Mouse (Mus musculus) liver, adult (tissue): ENCODE data around the gene Ifnb1.
"Not testable (repeated sequence)": the region's sequence is repeated elsewhere in the genome, so short reads cannot be mapped to it uniquely, and the experiment has no call there.

ENCODE experiments used
- GATA4 ChIP-seq: IDR thresholded peaks from 2 replicates; pipeline ENCODE4 v1.6.1; 2014; ENCODE audit warnings: mild to moderate bottlenecking, low read length; ENCODE audit not compliant: insufficient replicate concordance

Gene Ifnb1

GRCm38 (mm10) chr4:88522674-88523073 is at the start of gene Ifnb1:
TSS of gene Ifnb1 (minus strand) at chr4:88522774.
- TF ChIP-seq GATA4 = no peak

DNA sequence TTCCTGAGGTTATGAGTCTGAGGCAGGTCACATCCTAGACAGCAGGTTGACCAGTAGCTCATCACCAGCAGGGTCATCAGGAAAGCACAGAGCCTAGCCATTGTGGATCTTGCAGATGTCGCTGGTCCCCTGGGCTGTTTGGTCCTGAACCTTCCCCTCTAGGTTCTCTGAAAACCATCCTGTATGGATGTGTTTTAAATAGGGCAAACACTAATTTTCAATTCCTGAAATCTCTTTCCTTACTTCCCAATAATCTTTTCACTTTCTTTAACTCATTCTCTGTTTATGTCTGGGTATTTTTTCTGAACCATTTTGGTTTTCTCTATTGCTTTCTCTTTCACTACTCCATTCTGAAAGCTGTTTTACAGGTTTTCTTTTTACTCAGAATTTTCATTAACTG is 49.1 kb upstream of the Ifnb1 start, which contains the start of gene Ifna14:
Gene Ifna14 (minus strand): TSS at position 101 of the 400 bp plus-strand sequence.
- no peak for TF ChIP-seq GATA4

DNA sequence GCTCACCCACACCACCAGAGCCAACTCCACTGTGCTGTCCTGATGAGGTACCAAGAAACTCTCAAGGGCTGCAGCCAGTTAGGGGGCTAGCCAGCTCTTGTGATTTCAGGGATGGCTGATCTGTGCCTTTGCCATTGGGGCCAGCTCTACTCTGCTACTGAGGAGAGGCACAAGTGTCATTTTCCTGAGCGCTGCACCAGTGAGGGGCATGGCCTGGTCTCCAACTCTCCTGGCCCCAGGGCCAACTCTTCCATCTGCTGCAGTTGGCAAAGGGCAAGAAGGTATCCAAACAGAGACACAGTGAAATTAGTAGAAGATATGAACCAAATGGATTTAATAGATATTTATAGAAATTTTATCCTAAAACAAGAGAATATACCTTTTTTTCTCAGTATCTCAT is 39.2 kb upstream of the Ifnb1 start:
- TF ChIP-seq GATA4 = no peak

- TF ChIP-seq GATA4 = not testable (repeated sequence)
These were observed 35.6 kb upstream of the Ifnb1 start, which contains the start of gene Ifna15 for GRCm38 (mm10) chr4:88558145-88558544. TSS of gene Ifna15 (minus strand) at chr4:88558245.

DNA sequence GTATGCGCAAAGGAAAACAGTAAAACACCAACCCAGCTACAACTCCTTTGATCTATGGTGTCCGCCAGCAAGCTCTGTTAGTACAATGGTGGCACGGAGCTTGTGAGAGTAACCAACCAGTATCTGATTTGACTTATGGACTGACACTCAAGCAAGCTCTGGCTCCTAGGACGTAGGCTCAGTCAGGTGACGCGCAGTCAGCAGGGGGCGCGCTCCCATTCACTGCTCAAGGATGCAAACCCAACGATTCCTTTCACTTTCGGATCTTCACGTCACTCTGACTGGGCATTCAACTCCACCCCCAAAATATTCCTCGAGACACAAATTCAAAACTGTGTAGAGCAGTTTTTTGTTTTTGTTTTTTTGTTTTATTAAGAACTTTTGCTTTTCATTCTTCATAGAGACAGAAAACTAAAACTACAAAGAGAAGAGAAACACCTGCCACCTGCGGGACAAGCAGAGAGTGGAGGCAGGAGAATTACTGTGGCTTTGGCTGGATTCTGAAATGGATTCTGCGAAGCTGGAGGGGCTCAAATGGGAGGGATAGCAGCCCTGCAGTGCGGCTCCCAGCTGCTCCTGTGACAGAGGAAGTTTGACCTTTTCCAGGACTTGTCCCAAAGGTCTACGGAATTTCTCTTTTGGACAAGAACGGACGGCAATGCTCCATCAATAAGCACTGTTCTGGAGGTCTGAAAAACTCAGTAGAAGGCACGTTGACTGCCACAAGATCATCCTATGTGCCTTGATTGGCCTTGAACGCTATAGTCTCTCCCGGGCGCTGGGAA is 27.8 kb upstream of the Ifnb1 start:
- no peak for TF ChIP-seq GATA4

DNA sequence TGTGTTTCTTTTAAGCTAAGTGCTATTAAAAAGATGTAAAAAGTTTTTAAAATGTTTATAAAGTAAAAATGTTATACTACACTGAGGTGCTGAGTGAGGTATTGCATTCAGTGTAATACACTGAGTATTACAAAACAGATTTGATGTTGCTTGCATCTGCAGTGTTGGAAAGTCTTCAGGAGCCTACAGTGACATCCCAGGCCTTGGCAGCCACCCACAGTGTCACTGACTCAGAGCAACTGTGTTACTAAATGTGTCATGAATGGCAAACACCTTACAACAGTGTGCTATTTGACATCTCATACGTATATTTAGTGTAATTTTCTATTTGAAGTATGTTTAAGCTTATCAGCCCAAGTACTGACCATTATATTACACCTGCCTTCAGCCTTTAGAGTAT is 25.4 kb upstream of the Ifnb1 start:
- no peak for TF ChIP-seq GATA4

DNA sequence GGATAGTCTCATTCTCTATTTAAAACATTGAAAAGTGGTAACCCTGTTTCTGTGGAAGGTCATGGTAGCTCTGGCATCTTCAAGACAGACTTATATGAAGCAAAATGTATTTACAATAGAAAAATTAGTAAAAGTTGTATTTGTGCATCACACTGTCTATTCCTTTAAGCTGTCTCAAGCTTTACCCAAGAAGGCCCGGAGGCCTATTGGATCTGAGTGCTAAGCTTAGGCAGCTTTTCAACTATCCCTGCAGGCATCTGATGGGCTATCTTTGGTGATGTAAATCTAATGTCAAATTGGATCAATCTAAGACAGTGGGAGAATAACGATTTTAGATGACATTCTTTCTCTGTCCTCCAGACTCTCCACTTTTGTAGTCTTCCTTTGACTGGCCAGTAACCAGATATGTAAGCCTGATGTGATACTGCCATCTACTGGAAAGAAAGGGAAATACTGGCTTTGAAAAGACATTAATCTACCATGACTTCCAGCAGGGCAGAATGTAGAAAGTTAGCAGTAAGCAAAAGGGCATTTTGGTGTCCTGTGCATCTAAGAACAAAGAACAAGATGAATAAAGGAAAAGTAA is 21.2 kb upstream of the Ifnb1 start:
- no peak for TF ChIP-seq GATA4

DNA sequence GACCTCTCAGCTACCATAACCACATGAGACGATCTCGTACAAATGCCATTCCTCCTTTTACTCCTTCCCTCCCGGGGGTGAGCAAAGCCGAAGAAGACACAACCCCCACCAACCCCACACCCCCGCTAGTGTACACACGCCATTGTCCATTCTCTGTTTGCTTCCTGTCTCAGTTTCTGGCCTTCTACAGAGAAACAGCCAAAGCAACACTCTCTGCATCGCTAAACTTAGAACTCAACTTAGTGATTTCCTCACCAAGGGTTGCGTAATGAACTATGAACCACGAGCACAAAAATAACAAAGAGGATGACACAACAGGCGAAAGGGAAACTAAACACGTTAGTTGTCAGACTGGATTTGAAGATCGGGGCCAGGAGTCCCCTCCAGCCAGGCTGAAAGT is 14.8 kb upstream of the Ifnb1 start:
- no peak for TF ChIP-seq GATA4

GRCm38 (mm10) chr4:88536640-88537039 is 14.1 kb upstream of the Ifnb1 start:
- no peak for TF ChIP-seq GATA4

DNA sequence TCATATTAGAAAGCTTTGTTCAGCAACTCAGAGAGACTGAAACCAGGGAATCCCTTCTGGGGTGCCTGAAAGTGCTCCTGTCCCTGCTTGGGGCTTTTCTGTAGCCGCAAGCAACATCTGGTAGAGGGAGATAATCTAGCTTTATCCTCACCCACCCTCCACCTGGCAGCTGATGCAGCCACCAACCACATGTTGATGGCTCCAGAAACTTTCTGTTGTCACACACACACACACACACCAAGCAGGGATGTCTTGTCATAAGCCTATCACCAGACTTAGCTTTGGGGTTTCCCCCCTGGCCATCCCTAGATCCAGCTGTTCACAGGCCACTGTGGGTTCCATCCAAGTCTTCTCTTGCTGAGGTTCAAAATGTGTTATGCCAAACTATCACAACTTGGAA is 13.2 kb upstream of the Ifnb1 start:
- TF ChIP-seq GATA4 = no peak

- TF ChIP-seq GATA4 = no peak
These were observed 12.3 kb upstream of the Ifnb1 start for GRCm38 (mm10) chr4:88534903-88535302.

GRCm38 (mm10) chr4:88533499-88533898 is 10.9 kb upstream of the Ifnb1 start:
- no peak for TF ChIP-seq GATA4

- no peak for TF ChIP-seq GATA4
These were observed 8.3 kb upstream of the Ifnb1 start for GRCm38 (mm10) chr4:88530892-88531291.

- TF ChIP-seq GATA4 = no peak
These were observed 7.7 kb upstream of the Ifnb1 start for GRCm38 (mm10) chr4:88530271-88530670.

- no peak for TF ChIP-seq GATA4
These were observed 3.9 kb upstream of the Ifnb1 start for GRCm38 (mm10) chr4:88526379-88527049.

GRCm38 (mm10) chr4:88525393-88525792 is 2.8 kb upstream of the Ifnb1 start:
- no peak for TF ChIP-seq GATA4
